Mouse (Mus musculus): ENCODE results near the gene Cnmd. TPM values are rescaled to one million over a fixed set of nuclear protein-coding genes. Genes with fewer than 3 reads are reported as not detected.

Cnmd gene
- total RNA-seq, 4 experiments from 2014 or later = 1.2 to 2.7 (median 1.8) TPM

Other genes starting within 250 kb of the Cnmd start
- gene Kbtbd7, start 235.7 kb downstream of the Cnmd start, total RNA-seq (2022) = 10 to 100 TPM; 35.5 to 40.8 (median 37.1) TPM
- 1 to 10 TPM; 1.0 to 1.4 (median 1.2) TPM for gene Kbtbd6, start 210.3 kb downstream of the Cnmd start, total RNA-seq (2022)
- 1 to 10 TPM; 4.9 to 5.7 (median 5.0) TPM for gene Elf1, start 181.0 kb downstream of the Cnmd start, total RNA-seq (2022)
- gene Wbp4, start 180.7 kb downstream of the Cnmd start, total RNA-seq (2022) = 10 to 100 TPM; 45.6 to 51.2 (median 51.0) TPM
- gene Sugt1, start 74.5 kb downstream of the Cnmd start, total RNA-seq (2022) = 10 to 100 TPM; 87.9 to 97.3 (median 91.3) TPM
- 10 to 100 TPM; 34.6 to 46.7 (median 41.4) TPM for gene Pcdh8, start 109.1 kb upstream of the Cnmd start, total RNA-seq (2022)

Measured in left cerebral cortex, adult 8-10 months (tissue).